In genomic region chr5:63213381-63213780, GRCm38 (mm10) we compare ENCODE assay signal across 21 mouse cellular contexts.
"Had no signal": no experiment of that assay in that cellular context is flagged by ENCODE, and none has a peak within 500 bp of the region (broad histone marks: within the 10 kb centered on the region; RNA-seq: fewer than 3 reads in every experiment).

No protein-coding gene starts in this region.

- ATAC-seq: intestine, embryonic 16.5 days; liver, embryonic 12.5 days had no signal

- H3K4me3 ChIP-seq: limb, embryonic 10.5 days; limb, embryonic 13.5 days; liver, embryonic 12.5 days; liver, embryonic 15.5 days; lung, embryonic 15.5 days; megakaryocyte, embryonic 14.5 days; midbrain, embryonic 12.5 days; stomach, embryonic 15.5 days had no signal

- H3K27me3 ChIP-seq: limb, embryonic 13.5 days; liver, embryonic 12.5 days; liver, embryonic 15.5 days; lung, embryonic 15.5 days; megakaryocyte, embryonic 14.5 days; midbrain, embryonic 12.5 days; stomach, embryonic 15.5 days had no signal

- H3K9me3 ChIP-seq: limb, embryonic 10.5 days; limb, embryonic 13.5 days; liver, embryonic 12.5 days; liver, embryonic 15.5 days; lung, embryonic 15.5 days; megakaryocyte, embryonic 14.5 days; midbrain, embryonic 12.5 days; stomach, embryonic 15.5 days had no signal

- H3K4me2 ChIP-seq: limb, embryonic 13.5 days; liver, embryonic 12.5 days; liver, embryonic 15.5 days; lung, embryonic 15.5 days; midbrain, embryonic 12.5 days; stomach, embryonic 15.5 days had no signal

- H3K9ac ChIP-seq: limb, embryonic 13.5 days; liver, embryonic 12.5 days; liver, embryonic 15.5 days; lung, embryonic 15.5 days; midbrain, embryonic 12.5 days; stomach, embryonic 15.5 days had no signal

- H3K27ac ChIP-seq: limb, embryonic 10.5 days; limb, embryonic 13.5 days; liver, embryonic 12.5 days; liver, embryonic 15.5 days; lung, embryonic 15.5 days; midbrain, embryonic 12.5 days; stomach, embryonic 15.5 days had no signal

- DNase-seq: kidney, adult 18-20 months; kidney, adult 9 months; kidney, postnatal 14 days; kidney, postnatal 4 days; liver; lung, adult 18-20 months; lung, postnatal 10 days; lung, postnatal 36 days; right cerebral cortex, postnatal 25 days; spleen, adult 18-20 months; thymus, adult 18-20 months; thymus, postnatal 4 days had no signal

- H3K36me3 ChIP-seq: limb, embryonic 10.5 days; limb, embryonic 13.5 days; liver, embryonic 12.5 days; liver, embryonic 15.5 days; lung, embryonic 15.5 days; midbrain, embryonic 12.5 days; stomach, embryonic 15.5 days had no signal

- H3K4me1 ChIP-seq: limb, embryonic 10.5 days; limb, embryonic 13.5 days; liver, embryonic 12.5 days; liver, embryonic 15.5 days; lung, embryonic 15.5 days; megakaryocyte, embryonic 14.5 days; midbrain, embryonic 12.5 days; stomach, embryonic 15.5 days had no signal
